17 mouse cellular contexts compared by ENCODE assay signal in genomic region chr17:86798951-86799350, GRCm38 (mm10). TPM values are rescaled to one million over a fixed set of nuclear protein-coding genes. Genes with fewer than 3 reads are reported as not detected.
DNase-seq lines count a peak whose midpoint lies in the region; ATAC-seq and TF ChIP-seq lines count a peak whose summit lies in the region.
"Had no signal": no experiment of that assay in that cellular context is flagged by ENCODE, and none has a peak within 500 bp of the region (broad histone marks: within the 10 kb centered on the region; RNA-seq: fewer than 3 reads in every experiment).

No protein-coding gene starts in this region.

- no peaks in the 10 kb centered on the region for H3K9me3 ChIP-seq in kidney, embryonic 15.5 days (replicated peaks)
- H3K9me3 ChIP-seq in stomach, embryonic 15.5 days = no peaks in the 10 kb centered on the region
- H3K9me3 ChIP-seq: embryonic facial prominence, embryonic 12.5 days; hindbrain, embryonic 12.5 days; limb, embryonic 12.5 days; neural tube, embryonic 15.5 days had no signal

- intact Hi-C loops in gastrocnemius, adult 2 months (cut with DNase I) = no loop called here

- ATAC-seq in kidney, embryonic 15.5 days (replicated peaks; ENCODE audit: low FRiP score) = no peak
- ATAC-seq in stomach, embryonic 15.5 days (ENCODE audit: insufficient read depth, low FRiP score, low read depth) = 0 out of 2 replicates have a peak, but pooled peaks have one; percentile 28
- ATAC-seq in cerebellum, adult (ENCODE audit: insufficient number of reproducible peaks, low FRiP score, low TSS enrichment) = no peak
- ATAC-seq: intestine, postnatal 0 days had no signal

- H3K4me1 ChIP-seq in kidney, embryonic 15.5 days = peaks cover 35% of the 10 kb centered on the region
- peaks cover 9% of the 10 kb centered on the region; the same call in 1 of the 2 replicates for H3K4me1 ChIP-seq in stomach, embryonic 15.5 days

- H3K36me3 ChIP-seq in kidney, embryonic 15.5 days = no peaks in the 10 kb centered on the region
- no peaks in the 10 kb centered on the region for H3K36me3 ChIP-seq in stomach, embryonic 15.5 days
- H3K36me3 ChIP-seq: embryonic facial prominence, embryonic 12.5 days; hindbrain, embryonic 12.5 days; limb, embryonic 12.5 days; neural tube, embryonic 15.5 days had no signal

- peak overlapping the region; percentile 89 for H3K27ac ChIP-seq in gastrocnemius, adult 2 months
- 0 out of 2 replicates have a peak overlapping the region, but pooled peaks have one; percentile 71 for H3K27ac ChIP-seq in kidney, embryonic 15.5 days
- H3K27ac ChIP-seq in stomach, embryonic 15.5 days = 0 out of 2 replicates have a peak overlapping the region, but pooled peaks have one; percentile 12
- H3K27ac ChIP-seq: embryonic facial prominence, embryonic 12.5 days; hindbrain, embryonic 12.5 days; limb, embryonic 12.5 days; neural tube, embryonic 15.5 days had no signal

- no peak for TF ChIP-seq CTCF in gastrocnemius, adult 2 months (IDR thresholded peaks at IDR 0.05)

- no peak overlapping the region; the same call in none of the 2 replicates for H3K4me3 ChIP-seq in gastrocnemius, adult 2 months
- H3K4me3 ChIP-seq in kidney, embryonic 15.5 days (replicated peaks) = no peak overlapping the region
- no peak overlapping the region for H3K4me3 ChIP-seq in stomach, embryonic 15.5 days (replicated peaks)
- H3K4me3 ChIP-seq: embryonic facial prominence, embryonic 12.5 days; hindbrain, embryonic 12.5 days; limb, embryonic 12.5 days; neural tube, embryonic 15.5 days had no signal

- no peak overlapping the region for H3K9ac ChIP-seq in kidney, embryonic 15.5 days
- H3K9ac ChIP-seq in stomach, embryonic 15.5 days = no peak overlapping the region
- H3K9ac ChIP-seq: embryonic facial prominence, embryonic 12.5 days; hindbrain, embryonic 12.5 days; limb, embryonic 12.5 days; neural tube, embryonic 15.5 days had no signal

- no peaks in the 10 kb centered on the region for H3K27me3 ChIP-seq in kidney, embryonic 15.5 days
- no peaks in the 10 kb centered on the region for H3K27me3 ChIP-seq in stomach, embryonic 15.5 days (replicated peaks)
- H3K27me3 ChIP-seq: embryonic facial prominence, embryonic 12.5 days; hindbrain, embryonic 12.5 days; neural tube, embryonic 15.5 days had no signal

- no peak overlapping the region for H3K4me2 ChIP-seq in kidney, embryonic 15.5 days
- no peak overlapping the region for H3K4me2 ChIP-seq in stomach, embryonic 15.5 days
- H3K4me2 ChIP-seq: embryonic facial prominence, embryonic 12.5 days; hindbrain, embryonic 12.5 days; limb, embryonic 12.5 days; neural tube, embryonic 15.5 days had no signal

- WGBS in kidney, embryonic 15.5 days = 80% methylated on average over 11 of the region's 11 CpGs
- WGBS in stomach, embryonic 15.5 days = 72% methylated on average over 11 of the region's 11 CpGs

- no peak for DNase-seq in gastrocnemius, adult 2 months
- DNase-seq in gastrocnemius, postnatal 4 days (ENCODE audit: low spot score in 2 of 2) = no peak
- no peak for DNase-seq in kidney, adult 11 months
- peak; percentile 20 for DNase-seq in ovary, adult 18-20 months (ENCODE audit: low spot score)
- no peak for DNase-seq in ovary, postnatal 36 days (ENCODE audit: low spot score)
- DNase-seq: B cell, adult 2 months; cerebellum, adult 9-10 months; lung, postnatal 36 days; thymus, postnatal 25 days had no signal

RNA-seq across cellular contexts. Expression of gene Epas1, which starts 45.5 kb away (rescaled TPM):
- total RNA-seq in gastrocnemius, adult 2 months (2021) = 100 to 1,000 TPM in 1 of 2 experiments, 10 to 100 TPM in 1; 96.6 to 127 TPM
- total RNA-seq in gastrocnemius, postnatal 4 days (2021) = 10 to 100 TPM; 51.0 to 57.3 TPM
- 8.4 and 9.5 TPM in 2 replicates for polyA plus RNA-seq in kidney, embryonic 15.5 days (2015; fragmentation: Nextera tagmentation; extraction: Ambion mirVana)
- 4.2 and 5.1 TPM in 2 replicates for polyA plus RNA-seq in stomach, embryonic 15.5 days (2015; fragmentation: Nextera tagmentation; extraction: Ambion mirVana)

Comparison
In these comparisons a context has a peak if more than half of its experiments do, and no peak if none do; other contexts are left out.
1. H3K27ac ChIP-seq: peak in every context shown above with its lines; median percentile 89 in gastrocnemius, adult 2 months; 71 in kidney, embryonic 15.5 days; 12 in stomach, embryonic 15.5 days.